Mouse (Mus musculus): Measurements from ENCODE around the gene Wnt7b. TPM values are rescaled to one million over a fixed set of nuclear protein-coding genes. Genes with fewer than 3 reads are reported as not detected.
A peak's percentile ranks its signal among the peaks of the same experiment; 100 is the strongest.

Wnt7b gene
- polyA plus RNA-seq, 1 experiment from 2014 or later: 15.7 TPM

GRCm38 (mm10) chr15:85613358-85614266 lies 31.3 kb upstream of the Wnt7b start:
- 71% methylated on average over 14 of the region's 17 CpGs for WGBS
- Histone ChIP-seq H3K9me3 (ENCODE audit: control insufficient read depth, low read length) (0 out of 2 replicates have a peak, but pooled peaks cover 4% of the 10 kb centered on the region), H3K4me3 (ENCODE audit: low read depth, low read length) (no peak overlapping the region), H3K36me3 (ENCODE audit: control insufficient read depth, insufficient read depth, low read length) (no peaks in the 10 kb centered on the region), H3K27me3 (replicated peaks; ENCODE audit: control insufficient read depth, insufficient read depth, low read length) (peaks cover 16% of the 10 kb centered on the region; the same call in 1 of the 2 replicates), H3K4me1 (ENCODE audit: control insufficient read depth, insufficient read depth, low read length) (peaks cover 20% of the 10 kb centered on the region), H3K9ac (ENCODE audit: low read depth, low read length) (0 out of 2 replicates have a peak overlapping the region, but pooled peaks have one; percentile 19), H3K27ac (replicated peaks; ENCODE audit: low read depth, low read length) (no peak overlapping the region; the same call in 1 of the 2 replicates), H3K4me2 (ENCODE audit: low read depth, low read length) (no peak overlapping the region)
- ATAC-seq (ENCODE audit: low read depth) (peak; percentile 47; the same call in 1 of the 2 replicates), DNase-seq (ENCODE audit: low spot score) (peak; percentile 60)

GRCm38 (mm10) chr15:85612660-85613357 lies 30.5 kb upstream of the Wnt7b start:
- Histone ChIP-seq H3K9me3 (ENCODE audit: control insufficient read depth, low read length) (0 out of 2 replicates have a peak, but pooled peaks cover 4% of the 10 kb centered on the region), H3K4me1 (ENCODE audit: control insufficient read depth, insufficient read depth, low read length) (peaks cover 20% of the 10 kb centered on the region), H3K36me3 (ENCODE audit: control insufficient read depth, insufficient read depth, low read length) (no peaks in the 10 kb centered on the region), H3K27ac (replicated peaks; ENCODE audit: low read depth, low read length) (no peak overlapping the region; the same call in 1 of the 2 replicates), H3K9ac (ENCODE audit: low read depth, low read length) (no peak overlapping the region), H3K27me3 (replicated peaks; ENCODE audit: control insufficient read depth, insufficient read depth, low read length) (peaks cover 16% of the 10 kb centered on the region; the same call in 1 of the 2 replicates), H3K4me3 (ENCODE audit: low read depth, low read length) (no peak overlapping the region), H3K4me2 (ENCODE audit: low read depth, low read length) (no peak overlapping the region)
- DNase-seq (ENCODE audit: low spot score) (no peak), ATAC-seq (ENCODE audit: low read depth) (no peak)
- 70% methylated on average over 8 of the region's 8 CpGs for WGBS

DNA sequence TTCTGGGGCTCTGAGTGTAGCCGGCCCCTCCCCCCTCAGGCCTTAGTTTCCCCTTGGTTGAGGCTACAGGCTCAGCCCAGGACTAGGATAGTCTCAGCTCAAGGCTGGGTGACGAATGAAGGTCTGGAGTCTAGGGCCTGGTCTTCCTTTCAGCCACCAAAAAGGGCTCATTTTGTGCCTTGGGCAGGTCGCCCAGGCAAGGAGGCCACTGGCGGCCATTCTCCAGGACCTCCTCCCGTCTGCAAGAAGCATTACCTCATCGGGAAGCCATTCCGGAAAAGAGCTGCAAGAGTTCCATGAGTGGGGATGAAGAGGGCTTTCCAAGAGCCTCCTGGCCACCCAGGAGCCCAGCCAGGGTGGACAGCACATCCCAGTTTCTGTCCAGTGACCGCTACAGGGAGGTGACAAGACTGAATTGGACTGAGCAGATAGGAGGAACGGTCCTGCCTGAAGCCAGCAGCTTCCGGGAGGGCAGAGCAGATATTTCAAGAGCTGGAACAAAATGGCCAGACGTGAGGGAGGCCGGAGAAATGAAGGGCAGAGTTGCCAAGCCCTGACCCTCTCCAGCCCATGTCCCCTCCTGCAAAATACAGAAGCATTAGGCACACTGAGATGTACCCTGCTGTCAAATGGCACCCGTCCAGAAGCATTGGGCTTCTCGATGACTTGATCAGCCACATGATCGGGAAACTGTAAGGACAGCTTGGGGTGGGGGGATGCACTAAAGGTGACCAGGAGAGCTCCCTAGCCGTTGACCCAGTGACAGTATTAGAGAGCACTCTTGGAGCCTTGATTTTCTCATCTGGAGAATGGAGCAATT lies 29.6 kb upstream of the Wnt7b start:
- Histone ChIP-seq H3K9me3 (ENCODE audit: control insufficient read depth, low read length) (0 out of 2 replicates have a peak, but pooled peaks cover 4% of the 10 kb centered on the region), H3K4me2 (ENCODE audit: low read depth, low read length) (no peak overlapping the region), H3K27me3 (replicated peaks; ENCODE audit: control insufficient read depth, insufficient read depth, low read length) (peaks cover 16% of the 10 kb centered on the region; the same call in 1 of the 2 replicates), H3K36me3 (ENCODE audit: control insufficient read depth, insufficient read depth, low read length) (no peaks in the 10 kb centered on the region), H3K9ac (ENCODE audit: low read depth, low read length) (no peak overlapping the region; the same call in 1 of the 2 replicates), H3K4me3 (ENCODE audit: low read depth, low read length) (no peak overlapping the region), H3K27ac (replicated peaks; ENCODE audit: low read depth, low read length) (peak overlapping the region; percentile 73), H3K4me1 (ENCODE audit: control insufficient read depth, insufficient read depth, low read length) (peaks cover 20% of the 10 kb centered on the region)
- ATAC-seq (ENCODE audit: low read depth) (no peak), DNase-seq (ENCODE audit: low spot score) (peak; percentile 27)
- WGBS: 70% methylated on average over 16 of the region's 16 CpGs

DNA sequence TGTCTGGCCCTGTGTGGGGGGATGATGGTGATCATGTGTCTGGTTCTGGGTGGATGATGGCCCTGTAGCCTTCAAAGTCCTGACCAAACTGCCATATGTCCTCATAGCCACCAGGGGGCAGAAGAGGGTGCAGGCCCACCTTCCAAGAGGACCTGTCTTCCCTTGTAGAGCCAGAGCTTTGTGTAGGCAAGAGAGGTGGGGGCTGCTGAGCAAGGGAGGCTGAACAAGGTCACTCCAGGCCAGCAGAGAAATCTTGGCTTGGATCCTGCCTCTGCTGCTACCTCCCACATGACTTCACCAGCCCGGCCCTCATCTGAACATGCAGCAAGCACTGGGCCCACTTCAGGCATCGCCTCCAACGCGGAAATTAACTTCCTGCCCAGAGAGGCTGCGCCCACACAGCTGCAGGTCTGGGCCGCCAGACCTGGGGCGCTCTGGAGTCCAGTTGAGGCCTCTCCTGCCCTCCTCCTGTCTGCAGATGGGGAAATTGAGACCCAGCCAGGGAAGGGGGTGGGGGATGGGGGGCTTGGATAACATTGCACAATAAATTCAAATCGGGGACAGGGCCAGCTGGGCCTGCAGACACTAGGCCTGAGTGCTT lies 28.4 kb upstream of the Wnt7b start:
- WGBS: 42% methylated on average over 7 of the region's 8 CpGs
- Histone ChIP-seq H3K9ac (ENCODE audit: low read depth, low read length) (peak overlapping the region; percentile 35; the same call in 1 of the 2 replicates), H3K27ac (replicated peaks; ENCODE audit: low read depth, low read length) (peak overlapping the region; percentile 73), H3K4me1 (ENCODE audit: control insufficient read depth, insufficient read depth, low read length) (peaks cover 20% of the 10 kb centered on the region), H3K9me3 (ENCODE audit: control insufficient read depth, low read length) (0 out of 2 replicates have a peak, but pooled peaks cover 4% of the 10 kb centered on the region), H3K36me3 (ENCODE audit: control insufficient read depth, insufficient read depth, low read length) (no peaks in the 10 kb centered on the region), H3K27me3 (replicated peaks; ENCODE audit: control insufficient read depth, insufficient read depth, low read length) (peaks cover 11% of the 10 kb centered on the region; the same call in 1 of the 2 replicates), H3K4me2 (ENCODE audit: low read depth, low read length) (peak overlapping the region; percentile 6; the same call in 1 of the 2 replicates), H3K4me3 (ENCODE audit: low read depth, low read length) (no peak overlapping the region)
- DNase-seq (ENCODE audit: low spot score) (peak; percentile 93), ATAC-seq (ENCODE audit: low read depth) (peak; percentile 90)

GRCm38 (mm10) chr15:85610120-85610519 lies 27.8 kb upstream of the Wnt7b start:
- H3K36me3 ChIP-seq (ENCODE audit: control insufficient read depth, insufficient read depth, low read length): no peaks in the 10 kb centered on the region
- peak overlapping the region; percentile 73; the same call in 1 of the 2 replicates for H3K27ac ChIP-seq (replicated peaks; ENCODE audit: low read depth, low read length)
- DNase-seq (ENCODE audit: low spot score) (no peak), ATAC-seq (ENCODE audit: low read depth) (no peak)
- H3K27me3 ChIP-seq (replicated peaks; ENCODE audit: control insufficient read depth, insufficient read depth, low read length): peaks cover 5% of the 10 kb centered on the region; the same call in 1 of the 2 replicates
- H3K9me3 ChIP-seq (ENCODE audit: control insufficient read depth, low read length): 0 out of 2 replicates have a peak, but pooled peaks cover 4% of the 10 kb centered on the region
- no peak overlapping the region for H3K9ac ChIP-seq (ENCODE audit: low read depth, low read length)
- WGBS: 71% methylated on average over 5 of the region's 5 CpGs
- H3K4me3 ChIP-seq (ENCODE audit: low read depth, low read length): no peak overlapping the region
- H3K4me1 ChIP-seq (ENCODE audit: control insufficient read depth, insufficient read depth, low read length): peaks cover 16% of the 10 kb centered on the region
- no peak overlapping the region for H3K4me2 ChIP-seq (ENCODE audit: low read depth, low read length)

DNA sequence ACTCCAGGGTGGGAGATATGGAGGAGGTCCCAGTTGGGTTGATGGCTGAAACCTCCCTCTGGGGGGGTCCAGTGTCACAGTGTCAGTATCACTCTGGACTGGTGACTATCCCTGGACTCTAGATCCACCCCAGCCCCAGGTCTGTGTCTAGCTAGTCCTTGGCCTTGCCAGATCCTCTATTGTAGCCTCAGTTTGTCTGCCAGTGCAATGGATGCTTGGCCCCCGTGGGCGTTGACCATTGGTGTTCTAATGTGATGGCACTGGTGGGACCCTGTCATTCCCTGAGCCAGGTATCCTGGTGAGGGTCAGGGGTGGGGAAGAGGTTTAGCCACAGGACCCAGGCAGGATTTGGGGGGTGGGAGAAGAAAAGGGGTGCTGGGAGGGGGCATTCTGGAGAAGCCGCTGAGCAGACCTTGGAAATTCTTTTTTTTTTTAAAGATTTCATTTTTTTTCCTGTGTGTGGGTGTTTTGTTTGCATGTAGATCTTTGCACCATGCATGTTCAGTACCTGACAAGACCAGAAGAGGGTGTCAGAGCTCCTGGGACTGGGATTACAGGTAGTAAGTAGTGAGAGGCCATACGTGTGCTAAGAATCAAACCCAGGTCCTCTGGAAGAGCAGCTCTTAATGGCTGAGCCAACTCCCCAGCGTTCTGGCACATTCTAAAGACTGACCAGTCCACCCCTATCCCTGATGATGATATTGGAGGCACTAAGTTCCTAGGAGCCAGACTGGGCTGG lies 27.2 kb upstream of the Wnt7b start:
- Histone ChIP-seq H3K27me3 (replicated peaks; ENCODE audit: control insufficient read depth, insufficient read depth, low read length) (no peaks in the 10 kb centered on the region), H3K9ac (ENCODE audit: low read depth, low read length) (no peak overlapping the region), H3K4me1 (ENCODE audit: control insufficient read depth, insufficient read depth, low read length) (peaks cover 16% of the 10 kb centered on the region), H3K4me3 (ENCODE audit: low read depth, low read length) (no peak overlapping the region), H3K4me2 (ENCODE audit: low read depth, low read length) (no peak overlapping the region), H3K27ac (replicated peaks; ENCODE audit: low read depth, low read length) (no peak overlapping the region), H3K36me3 (ENCODE audit: control insufficient read depth, insufficient read depth, low read length) (no peaks in the 10 kb centered on the region), H3K9me3 (ENCODE audit: control insufficient read depth, low read length) (0 out of 2 replicates have a peak, but pooled peaks cover 4% of the 10 kb centered on the region)
- ATAC-seq (ENCODE audit: low read depth) (no peak), DNase-seq (ENCODE audit: low spot score) (no peak)
- 82% methylated on average over 5 of the region's 5 CpGs for WGBS

GRCm38 (mm10) chr15:85605962-85606610 lies 23.8 kb upstream of the Wnt7b start:
- WGBS: 35% methylated on average over 17 of the region's 17 CpGs
- no peak for ATAC-seq (ENCODE audit: low read depth)
- no peaks in the 10 kb centered on the region for H3K27me3 ChIP-seq (replicated peaks; ENCODE audit: control insufficient read depth, insufficient read depth, low read length)
- no peak for DNase-seq (ENCODE audit: low spot score)
- H3K36me3 ChIP-seq (ENCODE audit: control insufficient read depth, insufficient read depth, low read length): no peaks in the 10 kb centered on the region
- H3K9ac ChIP-seq (ENCODE audit: low read depth, low read length): peak overlapping the region; percentile 30; the same call in 1 of the 2 replicates
- H3K4me1 ChIP-seq (ENCODE audit: control insufficient read depth, insufficient read depth, low read length): peaks cover 5% of the 10 kb centered on the region
- H3K4me3 ChIP-seq (ENCODE audit: low read depth, low read length): no peak overlapping the region; the same call in 1 of the 2 replicates
- peak overlapping the region; percentile 23 for H3K4me2 ChIP-seq (ENCODE audit: low read depth, low read length)
- no peak overlapping the region for H3K27ac ChIP-seq (replicated peaks; ENCODE audit: low read depth, low read length)
- no peaks in the 10 kb centered on the region for H3K9me3 ChIP-seq (ENCODE audit: control insufficient read depth, low read length)

Measured in embryonic facial prominence, embryonic 14.5 days (tissue).